Mouse (Mus musculus): ENCODE results near the gene Plekhh1. TPM values are rescaled to one million over a fixed set of nuclear protein-coding genes. Genes with fewer than 3 reads are reported as not detected.
A peak's percentile ranks its signal among the peaks of the same experiment; 100 is the strongest.

The Plekhh1 gene
- polyA plus RNA-seq, 1 experiment from 2014 or later = 0.42 TPM

GRCm38 (mm10) chr12:79039708-79040107, 10.7 kb downstream of the Plekhh1 start:
- Histone ChIP-seq H3K27ac (no peak overlapping the region), H3K4me2 (no peak overlapping the region), H3K9ac (no peak overlapping the region), H3K4me1 (peaks cover 10% of the 10 kb centered on the region), H3K9me3 (replicated peaks) (no peaks in the 10 kb centered on the region), H3K4me3 (no peak overlapping the region), H3K27me3 (replicated peaks) (no peaks in the 10 kb centered on the region; the same call in 1 of the 2 replicates), H3K36me3 (no peaks in the 10 kb centered on the region)
- ATAC-seq = no peak
- 50% methylated on average over 8 of the region's 8 CpGs for WGBS (ENCODE audit: insufficient replicate concordance)

GRCm38 (mm10) chr12:79040201-79040827, 11.4 kb downstream of the Plekhh1 start:
- Histone ChIP-seq H3K9ac (no peak overlapping the region), H3K4me1 (peaks cover 10% of the 10 kb centered on the region), H3K9me3 (replicated peaks) (no peaks in the 10 kb centered on the region), H3K36me3 (no peaks in the 10 kb centered on the region), H3K27ac (no peak overlapping the region), H3K27me3 (replicated peaks) (no peaks in the 10 kb centered on the region; the same call in 1 of the 2 replicates), H3K4me3 (no peak overlapping the region), H3K4me2 (no peak overlapping the region)
- ATAC-seq = no peak
- 74% methylated on average over 11 of the region's 11 CpGs for WGBS (ENCODE audit: insufficient replicate concordance)

- H3K4me3 ChIP-seq = no peak overlapping the region
- H3K9me3 ChIP-seq (replicated peaks) = no peaks in the 10 kb centered on the region
- peaks cover 10% of the 10 kb centered on the region for H3K4me1 ChIP-seq
- no peaks in the 10 kb centered on the region; the same call in 1 of the 2 replicates for H3K27me3 ChIP-seq (replicated peaks)
- ATAC-seq = no peak
- H3K36me3 ChIP-seq = no peaks in the 10 kb centered on the region
- H3K9ac ChIP-seq = no peak overlapping the region
- no peak overlapping the region for H3K4me2 ChIP-seq
- H3K27ac ChIP-seq = no peak overlapping the region
Observed at GRCm38 (mm10) chr12:79041436-79041835, 12.5 kb downstream of the Plekhh1 start.

- WGBS (ENCODE audit: insufficient replicate concordance) = 75% methylated on average over 8 of the region's 8 CpGs
- Histone ChIP-seq H3K4me3 (no peak overlapping the region), H3K4me2 (no peak overlapping the region), H3K27ac (no peak overlapping the region), H3K27me3 (replicated peaks) (no peaks in the 10 kb centered on the region), H3K9me3 (replicated peaks) (no peaks in the 10 kb centered on the region), H3K36me3 (no peaks in the 10 kb centered on the region), H3K9ac (no peak overlapping the region), H3K4me1 (peaks cover 10% of the 10 kb centered on the region)
- ATAC-seq = no peak
Observed at GRCm38 (mm10) chr12:79044668-79045067, 15.7 kb downstream of the Plekhh1 start.

GRCm38 (mm10) chr12:79046171-79046570, 17.2 kb downstream of the Plekhh1 start:
- Histone ChIP-seq H3K9ac (no peak overlapping the region), H3K36me3 (no peaks in the 10 kb centered on the region), H3K27ac (no peak overlapping the region), H3K27me3 (replicated peaks) (no peaks in the 10 kb centered on the region), H3K4me3 (no peak overlapping the region), H3K9me3 (replicated peaks) (no peaks in the 10 kb centered on the region), H3K4me1 (peaks cover 9% of the 10 kb centered on the region), H3K4me2 (no peak overlapping the region)
- no peak for ATAC-seq
- 56% methylated on average over 6 of the region's 6 CpGs for WGBS (ENCODE audit: insufficient replicate concordance)

GRCm38 (mm10) chr12:79047203-79047602, 18.2 kb downstream of the Plekhh1 start:
- Histone ChIP-seq H3K9me3 (replicated peaks) (no peaks in the 10 kb centered on the region), H3K27ac (no peak overlapping the region), H3K27me3 (replicated peaks) (no peaks in the 10 kb centered on the region), H3K9ac (no peak overlapping the region), H3K4me2 (no peak overlapping the region), H3K36me3 (no peaks in the 10 kb centered on the region), H3K4me1 (no peaks in the 10 kb centered on the region), H3K4me3 (no peak overlapping the region)
- ATAC-seq = no peak
- 75% methylated on average over 7 of the region's 7 CpGs for WGBS (ENCODE audit: insufficient replicate concordance)

GRCm38 (mm10) chr12:79048898-79049297, 19.9 kb downstream of the Plekhh1 start:
- WGBS (ENCODE audit: insufficient replicate concordance) = 73% methylated on average over 1 of the region's 1 CpGs
- H3K9ac ChIP-seq = no peak overlapping the region
- H3K27me3 ChIP-seq (replicated peaks) = no peaks in the 10 kb centered on the region
- no peaks in the 10 kb centered on the region for H3K36me3 ChIP-seq
- no peak overlapping the region for H3K27ac ChIP-seq
- peaks cover 7% of the 10 kb centered on the region for H3K4me1 ChIP-seq
- no peak for ATAC-seq
- H3K4me3 ChIP-seq = no peak overlapping the region
- H3K9me3 ChIP-seq (replicated peaks) = no peaks in the 10 kb centered on the region
- no peak overlapping the region for H3K4me2 ChIP-seq

- H3K9me3 ChIP-seq (replicated peaks) = no peaks in the 10 kb centered on the region
- H3K27me3 ChIP-seq (replicated peaks) = no peaks in the 10 kb centered on the region
- H3K4me1 ChIP-seq = peaks cover 10% of the 10 kb centered on the region
- H3K36me3 ChIP-seq = no peaks in the 10 kb centered on the region
- 77% methylated on average over 2 of the region's 2 CpGs for WGBS (ENCODE audit: insufficient replicate concordance)
- H3K4me2 ChIP-seq = no peak overlapping the region
- no peak overlapping the region for H3K9ac ChIP-seq
- ATAC-seq = no peak
- no peak overlapping the region for H3K27ac ChIP-seq
- no peak overlapping the region for H3K4me3 ChIP-seq
Observed at GRCm38 (mm10) chr12:79049807-79050206, 20.8 kb downstream of the Plekhh1 start.

- ATAC-seq = no peak
- Histone ChIP-seq H3K27me3 (replicated peaks) (no peaks in the 10 kb centered on the region), H3K4me1 (peaks cover 17% of the 10 kb centered on the region), H3K27ac (no peak overlapping the region), H3K36me3 (no peaks in the 10 kb centered on the region), H3K9ac (no peak overlapping the region), H3K4me3 (no peak overlapping the region), H3K4me2 (no peak overlapping the region), H3K9me3 (replicated peaks) (no peaks in the 10 kb centered on the region)
- 61% methylated on average over 3 of the region's 3 CpGs for WGBS (ENCODE audit: insufficient replicate concordance)
Observed at GRCm38 (mm10) chr12:79050545-79051212, 21.7 kb downstream of the Plekhh1 start.

- Histone ChIP-seq H3K9ac (no peak overlapping the region), H3K4me2 (no peak overlapping the region), H3K27ac (no peak overlapping the region), H3K9me3 (replicated peaks) (no peaks in the 10 kb centered on the region), H3K4me1 (peaks cover 17% of the 10 kb centered on the region), H3K36me3 (no peaks in the 10 kb centered on the region), H3K4me3 (no peak overlapping the region), H3K27me3 (replicated peaks) (no peaks in the 10 kb centered on the region)
- 80% methylated on average over 2 of the region's 2 CpGs for WGBS (ENCODE audit: insufficient replicate concordance)
- ATAC-seq = no peak
Observed at GRCm38 (mm10) chr12:79052073-79052472, 23.1 kb downstream of the Plekhh1 start.

- Histone ChIP-seq H3K9ac (no peak overlapping the region), H3K4me2 (no peak overlapping the region), H3K27ac (no peak overlapping the region), H3K9me3 (replicated peaks) (no peaks in the 10 kb centered on the region), H3K27me3 (replicated peaks) (no peaks in the 10 kb centered on the region), H3K4me3 (no peak overlapping the region), H3K4me1 (peaks cover 17% of the 10 kb centered on the region), H3K36me3 (no peaks in the 10 kb centered on the region)
- 50% methylated on average over 7 of the region's 7 CpGs for WGBS (ENCODE audit: insufficient replicate concordance)
- ATAC-seq = peak; percentile 87
Observed at GRCm38 (mm10) chr12:79055276-79055675, 26.3 kb downstream of the Plekhh1 start.

GRCm38 (mm10) chr12:79059573-79059972, 30.6 kb downstream of the Plekhh1 start:
- 84% methylated on average over 6 of the region's 6 CpGs for WGBS (ENCODE audit: insufficient replicate concordance)
- Histone ChIP-seq H3K27me3 (replicated peaks) (no peaks in the 10 kb centered on the region), H3K36me3 (no peaks in the 10 kb centered on the region), H3K4me3 (no peak overlapping the region), H3K27ac (no peak overlapping the region), H3K9me3 (replicated peaks) (no peaks in the 10 kb centered on the region), H3K9ac (no peak overlapping the region), H3K4me1 (peaks cover 7% of the 10 kb centered on the region), H3K4me2 (no peak overlapping the region)
- ATAC-seq = no peak
